Mouse (Mus musculus): ENCODE results near the gene Wdr27. TPM values are rescaled to one million over a fixed set of nuclear protein-coding genes. Genes with fewer than 3 reads are reported as not detected.

Wdr27 gene
- total and polyA plus RNA-seq, 3 experiments = 1.7 to 2.3 (median 2.1) TPM

DNA sequence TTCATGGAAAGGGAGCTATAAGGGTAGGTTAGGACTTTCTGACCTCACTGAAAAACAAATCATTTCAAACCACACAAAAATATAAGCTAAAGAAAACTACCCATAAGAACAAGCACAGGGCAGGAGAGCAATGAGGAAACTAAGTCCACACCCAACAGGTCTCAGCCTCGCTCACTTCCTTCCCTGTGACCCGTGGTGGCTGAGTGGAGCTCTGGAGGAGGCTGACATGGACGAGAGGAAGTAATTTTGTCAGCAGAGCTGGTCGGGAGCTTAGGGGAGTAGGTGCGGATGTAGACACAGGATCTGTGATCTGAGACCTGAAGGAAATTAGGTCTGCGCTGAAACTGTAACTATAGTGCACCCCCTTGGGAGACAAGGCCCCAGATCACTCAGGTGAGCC lies 21.4 kb downstream of the Wdr27 start:
- Histone ChIP-seq H3K4me3 (replicated peaks in 1 of 3; ENCODE audit: low read depth in 2 of 3, low read length in 2 of 3, poor library complexity in 1 of 3) (no peak overlapping the region), H3K9me3 (replicated peaks; ENCODE audit: low read length) (no peaks in the 10 kb centered on the region), H3K4me2 (ENCODE audit: insufficient read depth, low read depth, poor library complexity, severe bottlenecking) (no peak overlapping the region), H3K36me3 (replicated peaks in 1 of 2; ENCODE audit: control insufficient read depth in 1 of 2, insufficient read depth in 1 of 2, low read length in 1 of 2) (peaks cover 0 to 9% of the 10 kb centered on the region in 2 experiments), H3K27ac (ENCODE audit: insufficient read depth, low read depth) (no peak overlapping the region), H3K9ac (ENCODE audit: insufficient read depth, low read depth) (no peak overlapping the region), H3K4me1 (ENCODE audit: control insufficient read depth in 1 of 2, insufficient read depth in 2 of 2) (peaks cover 0 to 43% of the 10 kb centered on the region in 2 experiments; a peak in 3 of 4 replicates), H3K79me2 (replicated peaks; ENCODE audit: control insufficient read depth, extremely low read depth, insufficient read depth, poor library complexity, severe bottlenecking) (no peaks in the 10 kb centered on the region), H3K27me3 (replicated peaks) (no peaks in the 10 kb centered on the region)
- DNase-seq (ENCODE audit: extremely low read depth) = no peak
- dilution Hi-C loops (cut with MboI; ENCODE audit: extremely low pct_ligation_motif_present, extremely low pct_unique_long_range_greater_than_20kb, low sequenced_read_pairs) (no loop called here), in situ Hi-C loops (cut with MboI; ENCODE audit: low pct_ligation_motif_present, low pct_unique_long_range_greater_than_20kb, low sequenced_read_pairs) (loop anchor here (25.0 kb wide), 1 partner anchor 634 kb away; the partner anchor contains the start of gene Smoc2)
- TF ChIP-seq CTCF (conservative IDR thresholded peaks at IDR 0.05 in 1 of 2, IDR thresholded peaks at IDR 0.05 in 1 of 2; ENCODE audit: low read depth in 2 of 2, low read length in 2 of 2) (no peak), BHLHE40 (IDR thresholded peaks at IDR 0.05; ENCODE audit: low read depth, low read length) (no peak), CHD2 (IDR thresholded peaks at IDR 0.05; ENCODE audit: low read length) (no peak), PAX5 (IDR thresholded peaks at IDR 0.05; ENCODE audit: low read length) (no peak), MAZ (IDR thresholded peaks at IDR 0.05; ENCODE audit: low read depth, low read length) (no peak), NELFE (IDR thresholded peaks at IDR 0.05; ENCODE audit: low read depth, low read length) (no peak), EP300 (IDR thresholded peaks at IDR 0.05; ENCODE audit: low read length) (no peak), MYC (IDR thresholded peaks at IDR 0.05; ENCODE audit: low read depth, low read length) (no peak), SMC3 (IDR thresholded peaks at IDR 0.05; ENCODE audit: low read depth, low read length) (no peak), MEF2A (IDR thresholded peaks at IDR 0.05; ENCODE audit: borderline replicate concordance, low read depth, low read length) (no peak), CHD1 (IDR thresholded peaks at IDR 0.05; ENCODE audit: low read depth, low read length) (no peak)

GRCm38 (mm10) chr17:14917866-14918265 lies 25.1 kb downstream of the Wdr27 start:
- no peaks in the 10 kb centered on the region for H3K79me2 ChIP-seq (replicated peaks; ENCODE audit: control insufficient read depth, extremely low read depth, insufficient read depth, poor library complexity, severe bottlenecking)
- H3K4me3 ChIP-seq (replicated peaks in 1 of 3; ENCODE audit: low read depth in 2 of 3, low read length in 2 of 3, poor library complexity in 1 of 3) = no peak overlapping the region
- H3K27me3 ChIP-seq (replicated peaks) = no peaks in the 10 kb centered on the region
- H3K36me3 ChIP-seq (replicated peaks in 1 of 2; ENCODE audit: control insufficient read depth in 1 of 2, insufficient read depth in 1 of 2, low read length in 1 of 2) = peaks cover 0 to 12% of the 10 kb centered on the region in 2 experiments
- in situ Hi-C loops (cut with MboI; ENCODE audit: low pct_ligation_motif_present, low pct_unique_long_range_greater_than_20kb, low sequenced_read_pairs) (loop anchor here (25.0 kb wide), 1 partner anchor 631 kb away; the partner anchor contains the start of gene Smoc2), dilution Hi-C loops (cut with MboI; ENCODE audit: extremely low pct_ligation_motif_present, extremely low pct_unique_long_range_greater_than_20kb, low sequenced_read_pairs) (no loop called here)
- H3K4me1 ChIP-seq (ENCODE audit: control insufficient read depth in 1 of 2, insufficient read depth in 2 of 2) = peaks cover 0 to 18% of the 10 kb centered on the region in 2 experiments; a peak in 2 of 4 replicates
- no peak overlapping the region for H3K27ac ChIP-seq (ENCODE audit: insufficient read depth, low read depth)
- H3K9ac ChIP-seq (ENCODE audit: insufficient read depth, low read depth) = no peak overlapping the region
- DNase-seq (ENCODE audit: extremely low read depth) = no peak
- H3K4me2 ChIP-seq (ENCODE audit: insufficient read depth, low read depth, poor library complexity, severe bottlenecking) = no peak overlapping the region
- H3K9me3 ChIP-seq (replicated peaks; ENCODE audit: low read length) = no peaks in the 10 kb centered on the region
- no peak for TF ChIP-seq ELF1 (IDR thresholded peaks at IDR 0.05; ENCODE audit: low read depth, low read length)
- no peak for TF ChIP-seq PAX5 (IDR thresholded peaks at IDR 0.05; ENCODE audit: low read length)
- no peak for TF ChIP-seq USF2 (conservative IDR thresholded peaks at IDR 0.05; ENCODE audit: low read depth, low read length)
- TF ChIP-seq IRF4 (IDR thresholded peaks at IDR 0.05; ENCODE audit: low read depth, low read length) = no peak
- no peak for TF ChIP-seq POLR2A (IDR thresholded peaks at IDR 0.05; ENCODE audit: low read depth, low read length)
- peak; percentile 13 for TF ChIP-seq RAD21 (IDR thresholded peaks at IDR 0.05; ENCODE audit: low read depth, low read length)
- no peak for TF ChIP-seq HCFC1 (IDR thresholded peaks at IDR 0.05; ENCODE audit: low read depth, low read length)
- no peak for TF ChIP-seq MAFK (IDR thresholded peaks at IDR 0.05; ENCODE audit: insufficient replicate concordance, low read length)
- TF ChIP-seq UBTF (IDR thresholded peaks at IDR 0.05; ENCODE audit: low read depth, low read length) = no peak
- no peak for TF ChIP-seq USF1 (IDR thresholded peaks at IDR 0.05; ENCODE audit: low read depth, low read length)
- TF ChIP-seq KAT2A (IDR thresholded peaks at IDR 0.05; ENCODE audit: insufficient replicate concordance, low read length) = no peak
- no peak for TF ChIP-seq ZKSCAN1 (IDR thresholded peaks at IDR 0.05; ENCODE audit: borderline replicate concordance, low read depth, low read length)
- no peak for TF ChIP-seq MAX (IDR thresholded peaks at IDR 0.05; ENCODE audit: low read length)
- 0 out of 4 replicates have a peak, but pooled peaks of 1 of the 2 experiments have one; percentile 8 for TF ChIP-seq CTCF (conservative IDR thresholded peaks at IDR 0.05 in 1 of 2, IDR thresholded peaks at IDR 0.05 in 1 of 2; ENCODE audit: low read depth in 2 of 2, low read length in 2 of 2)
- TF ChIP-seq ZC3H11A (IDR thresholded peaks at IDR 0.05; ENCODE audit: low read depth, low read length) = no peak

Measured in CH12.LX (cell line).